Mouse (Mus musculus) kidney, postnatal 4 days (tissue): Measurements from ENCODE around the gene Dpp9.
A peak's percentile ranks its signal among the peaks of the same experiment; 100 is the strongest.

Experiments used
- DNase-seq, 2 experiments: peaks; one replicate each; pipeline ENCODE4 v3.0.0; 2021; ENCODE audit warnings: mixed read lengths in 2 of 2

Dpp9 gene

DNA sequence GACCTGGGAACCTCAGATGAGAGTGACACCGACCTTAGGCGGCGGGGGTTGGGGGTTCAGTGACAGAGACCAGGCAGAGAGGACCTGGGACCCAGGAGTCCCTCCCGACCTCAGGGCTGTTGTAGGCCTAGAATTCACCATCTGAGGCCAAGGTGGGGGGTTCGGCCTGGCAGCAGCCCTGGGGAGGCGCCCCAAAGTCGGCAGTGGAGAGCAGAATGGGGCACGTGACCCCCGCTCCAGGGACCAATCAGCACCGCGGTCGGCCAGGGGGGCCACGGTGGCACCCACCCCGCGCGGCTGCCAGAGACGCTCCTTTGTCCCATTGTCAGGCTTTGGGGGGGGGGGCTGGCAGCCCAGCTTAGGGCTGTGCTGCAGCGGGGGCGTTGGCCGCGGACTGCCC is 79.3 kb downstream of the Dpp9 start:
- no peak for DNase-seq

DNA sequence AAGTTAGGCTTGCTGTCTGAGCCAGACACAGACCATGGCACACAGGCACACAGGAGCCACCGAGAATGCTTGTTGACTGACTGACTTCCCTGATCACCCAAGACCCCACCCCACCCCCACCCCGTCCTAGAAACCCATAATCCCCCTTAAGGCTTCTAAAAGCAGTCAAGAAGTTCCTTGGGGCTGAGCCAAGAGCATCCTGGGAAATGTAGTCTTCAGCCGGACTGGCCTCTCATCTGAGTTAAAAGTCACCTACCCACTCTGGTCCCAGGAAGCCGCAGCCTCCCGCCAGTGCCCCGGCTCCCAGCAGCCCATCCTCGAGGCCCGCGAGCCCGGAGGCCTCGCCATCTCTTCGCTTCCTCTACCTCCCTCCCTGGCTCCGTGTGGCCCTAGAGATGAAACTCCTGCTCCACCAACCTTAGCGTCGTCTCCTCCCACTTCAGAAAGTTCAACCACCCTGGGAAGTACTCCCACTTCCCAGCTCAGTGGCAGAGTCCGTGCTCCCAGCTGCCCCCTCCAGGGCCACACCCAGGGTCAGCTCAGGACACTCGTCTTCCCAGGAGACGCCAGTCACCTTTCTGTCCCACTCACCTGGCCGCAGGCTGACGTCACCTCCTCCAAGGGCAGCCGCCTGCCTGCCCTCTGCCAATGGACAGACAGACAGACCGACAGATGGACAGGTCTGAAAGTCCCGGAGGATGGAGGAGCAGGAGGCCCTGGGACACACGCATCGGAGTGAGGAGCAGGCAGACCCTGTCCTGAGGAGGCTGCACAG is 80.7 kb downstream of the Dpp9 start:
- peak in 1 of 2 experiments; percentile 39 for DNase-seq
